Mouse (Mus musculus) heart, embryonic 13.5 days (tissue): ENCODE data around the gene Abca5. TPM values are rescaled to one million over a fixed set of nuclear protein-coding genes. Genes with fewer than 3 reads are reported as not detected.
"Not testable (repeated sequence)": the region's sequence is repeated elsewhere in the genome, so short reads cannot be mapped to it uniquely, and the experiment has no call there.

Source experiments
- ATAC-seq: fragments of 200-750 bp; cut with Nextera tagmentation; 2 replicates; pipeline ENCODE4 v1.8.0; 2017; ENCODE audit warnings: moderate TSS enrichment; ENCODE audit not compliant: insufficient number of reproducible peaks, low FRiP score, low TSS enrichment; ENCODE audit errors: extremely low read depth
- H3K27ac ChIP-seq: fragments of 300-500 bp; sonication (generic); replicated peaks from 2 replicates; pipeline ENCODE4 v1.5.1; 2015; ENCODE audit warnings: moderate library complexity, mild to moderate bottlenecking, inconsistent platforms
- H3K27me3 ChIP-seq: fragments of 300-500 bp; sonication (generic); replicated peaks from 2 replicates; pipeline ENCODE4 v1.6.1; 2015; ENCODE audit warnings: mild to moderate bottlenecking, inconsistent platforms
- H3K36me3 ChIP-seq: fragments of 300-500 bp; sonication (generic); 2 replicates; pipeline ENCODE4 v1.6.1; 2015; ENCODE audit warnings: mild to moderate bottlenecking, inconsistent platforms
- H3K4me1 ChIP-seq: fragments of 300-500 bp; sonication (generic); 2 replicates; pipeline ENCODE4 v1.6.1; 2015; ENCODE audit warnings: inconsistent platforms
- H3K4me2 ChIP-seq: fragments of 300-500 bp; sonication (generic); 2 replicates; pipeline ENCODE4 v1.6.1; 2015; ENCODE audit warnings: inconsistent platforms, mild to moderate bottlenecking, moderate library complexity
- H3K4me3 ChIP-seq: fragments of 300-500 bp; sonication (generic); 2 replicates; pipeline ENCODE4 v1.5.1; 2015; ENCODE audit warnings: moderate library complexity, mild to moderate bottlenecking, inconsistent platforms
- H3K9ac ChIP-seq: fragments of 300-500 bp; sonication (generic); 2 replicates; pipeline ENCODE4 v1.6.1; 2015; ENCODE audit warnings: inconsistent platforms, mild to moderate bottlenecking, moderate library complexity
- H3K9me3 ChIP-seq: fragments of 300-500 bp; sonication (generic); 2 replicates; pipeline ENCODE4 v1.6.1; 2016; ENCODE audit warnings: inconsistent platforms
- WGBS: fragments of 180-500 bp; shearing (Covaris S2); methylation state at CpG from one replicate; pipeline ENCODE4 v1.1.7; 2015; ENCODE audit warnings: mixed read lengths; 5-methylcytosine and 5-hydroxymethylcytosine counted together
- polyA plus RNA-seq: library from polyadenylated mRNA; unstranded; fragments of >200 nt; fragmentation: Nextera tagmentation; extraction: Ambion mirVana; gene quantifications from 2 replicates; pipeline ENCODE4 v1.2.1, GENCODE M21; 2015

Abca5 gene
- polyA plus RNA-seq, 1 experiment from 2014 or later = 1.9 TPM

DNA sequence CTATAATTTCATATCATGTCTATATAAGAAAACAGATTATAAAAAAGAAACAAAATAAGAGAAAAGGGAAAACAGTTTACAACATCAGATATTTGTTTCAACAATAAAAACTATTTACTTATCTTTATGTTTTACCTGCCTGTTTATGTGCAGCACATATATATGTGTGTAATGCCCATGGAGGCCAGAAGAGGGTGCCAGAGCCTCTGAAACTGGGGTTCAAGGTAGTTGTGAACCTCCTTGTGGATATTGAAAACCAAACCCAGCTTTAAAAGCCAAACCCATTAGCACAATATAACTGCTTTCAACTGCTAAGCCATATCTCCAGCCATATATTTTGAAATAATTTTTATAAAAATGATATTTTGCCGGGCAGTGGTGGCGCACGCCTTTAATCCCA, 27.5 kb upstream of the Abca5 start:
- 68% methylated on average over 3 of the region's 3 CpGs for WGBS

DNA sequence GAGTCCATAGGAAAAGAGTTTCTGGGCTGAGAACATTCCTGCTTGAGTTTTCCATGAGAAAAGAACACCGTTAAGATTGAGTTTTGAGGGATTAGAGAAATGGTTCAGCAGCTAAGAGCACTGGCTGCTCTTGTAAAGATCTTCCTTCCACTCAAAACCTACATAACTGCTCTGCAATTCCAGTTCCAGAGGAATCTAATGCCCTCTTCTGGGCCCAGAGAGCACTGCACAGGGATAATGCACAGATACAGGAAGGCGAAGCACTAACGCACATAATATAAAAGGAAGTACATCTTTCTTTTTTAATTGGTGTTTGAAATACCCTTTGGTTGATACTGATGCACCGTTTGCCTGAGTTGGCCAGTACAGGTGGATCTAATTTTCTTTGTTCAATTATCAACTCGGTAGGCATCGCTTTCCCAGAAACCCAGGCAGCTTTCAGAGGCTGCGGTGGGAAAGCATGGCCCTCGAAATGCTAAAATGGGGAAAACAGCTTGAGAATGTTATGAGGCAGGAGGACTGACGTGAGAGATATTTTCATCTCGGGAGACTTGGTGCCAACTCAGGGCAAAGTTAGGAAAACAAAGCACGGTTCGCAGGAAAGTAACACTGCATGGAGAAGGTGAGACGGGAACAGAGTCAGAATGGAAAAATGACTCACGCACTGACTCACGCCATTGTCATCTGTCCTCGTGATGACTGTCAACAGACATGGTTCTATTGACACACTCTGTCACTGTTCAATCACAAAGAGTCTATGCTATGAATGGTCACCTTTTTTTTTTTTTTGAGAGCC, 20.4 kb upstream of the Abca5 start:
- Histone ChIP-seq H3K4me2 (peak overlapping the region; percentile 31), H3K36me3 (no peaks in the 10 kb centered on the region), H3K4me1 (no peaks in the 10 kb centered on the region), H3K27me3 (no peaks in the 10 kb centered on the region), H3K4me3 (no peak overlapping the region), H3K9me3 (peaks cover 7% of the 10 kb centered on the region; the same call in 1 of the 2 replicates), H3K27ac (no peak overlapping the region), H3K9ac (no peak overlapping the region)
- 58% methylated on average over 16 of the region's 16 CpGs for WGBS
- ATAC-seq = no peak

More for the DNA sequence above, 27.5 kb upstream of the Abca5 start:
- H3K27ac ChIP-seq = no peak overlapping the region
- no peak overlapping the region for H3K9ac ChIP-seq
- H3K4me3 ChIP-seq = no peak overlapping the region
- H3K36me3 ChIP-seq = no peaks in the 10 kb centered on the region
- no peaks in the 10 kb centered on the region for H3K27me3 ChIP-seq
- H3K4me2 ChIP-seq = no peak overlapping the region
- H3K4me1 ChIP-seq = peaks cover 9% of the 10 kb centered on the region
- peaks cover under 1% of the 10 kb centered on the region; the same call in 1 of the 2 replicates for H3K9me3 ChIP-seq
- ATAC-seq = no peak

DNA sequence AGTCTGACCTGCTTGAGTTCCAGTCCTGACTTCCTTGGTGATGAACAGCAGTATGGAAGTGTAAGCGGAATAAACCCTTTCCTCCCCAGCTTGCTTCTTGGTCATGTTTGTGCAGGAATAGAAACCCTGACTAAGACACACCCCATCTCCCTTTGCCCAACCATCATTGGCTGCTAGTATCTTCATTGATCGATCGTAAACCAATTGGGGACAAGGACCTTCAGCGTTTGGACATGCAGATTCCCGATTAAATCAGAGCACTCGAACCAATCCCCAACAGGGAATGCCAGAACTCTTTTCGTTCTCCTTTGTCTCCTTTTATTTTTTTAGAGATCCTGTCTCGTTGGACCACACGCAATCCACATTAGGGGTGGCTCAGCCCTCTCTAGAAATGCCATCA, 17.6 kb upstream of the Abca5 start:
- H3K4me2 ChIP-seq, H3K4me1 ChIP-seq, H3K9me3 ChIP-seq, H3K27me3 ChIP-seq, H3K4me3 ChIP-seq, H3K36me3 ChIP-seq, H3K9ac ChIP-seq, H3K27ac ChIP-seq, ATAC-seq: not testable (repeated sequence)
- 69% methylated on average over 9 of the region's 9 CpGs for WGBS

GRCm38 (mm10) chr11:110354261-110354660, 16.7 kb upstream of the Abca5 start:
- Histone ChIP-seq H3K27ac (no peak overlapping the region), H3K9me3 (0 out of 2 replicates have a peak, but pooled peaks cover under 1% of the 10 kb centered on the region), H3K27me3 (no peaks in the 10 kb centered on the region), H3K4me3 (no peak overlapping the region), H3K4me2 (no peak overlapping the region), H3K9ac (no peak overlapping the region), H3K4me1 (no peaks in the 10 kb centered on the region), H3K36me3 (no peaks in the 10 kb centered on the region)
- WGBS = 68% methylated on average over 9 of the region's 9 CpGs
- ATAC-seq = no peak

DNA sequence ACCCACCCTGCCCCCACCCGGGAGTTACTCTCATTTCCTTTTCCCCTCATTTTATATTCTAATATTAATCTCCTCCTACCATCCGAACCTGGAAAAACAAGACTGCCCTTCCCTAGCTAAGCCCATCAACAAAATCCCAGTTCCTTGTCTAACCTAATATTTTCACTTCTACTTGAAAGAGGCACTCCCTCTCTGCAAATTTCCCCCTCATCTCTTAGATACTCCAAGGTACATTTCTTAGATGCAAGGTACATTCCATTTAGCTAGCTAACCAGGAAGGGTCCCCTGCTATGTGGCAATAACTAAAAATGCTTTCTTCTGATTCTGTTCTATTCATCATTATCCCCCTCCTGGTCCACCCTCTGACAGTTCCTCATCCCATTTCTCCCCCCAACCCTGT, 10.7 kb upstream of the Abca5 start:
- ATAC-seq = no peak
- Histone ChIP-seq H3K4me2 (no peak overlapping the region), H3K4me1 (no peaks in the 10 kb centered on the region), H3K36me3 (no peaks in the 10 kb centered on the region), H3K27ac (no peak overlapping the region), H3K9ac (no peak overlapping the region), H3K27me3 (no peaks in the 10 kb centered on the region), H3K9me3 (no peaks in the 10 kb centered on the region), H3K4me3 (no peak overlapping the region)
- 67% methylated on average over 2 of the region's 2 CpGs for WGBS

DNA sequence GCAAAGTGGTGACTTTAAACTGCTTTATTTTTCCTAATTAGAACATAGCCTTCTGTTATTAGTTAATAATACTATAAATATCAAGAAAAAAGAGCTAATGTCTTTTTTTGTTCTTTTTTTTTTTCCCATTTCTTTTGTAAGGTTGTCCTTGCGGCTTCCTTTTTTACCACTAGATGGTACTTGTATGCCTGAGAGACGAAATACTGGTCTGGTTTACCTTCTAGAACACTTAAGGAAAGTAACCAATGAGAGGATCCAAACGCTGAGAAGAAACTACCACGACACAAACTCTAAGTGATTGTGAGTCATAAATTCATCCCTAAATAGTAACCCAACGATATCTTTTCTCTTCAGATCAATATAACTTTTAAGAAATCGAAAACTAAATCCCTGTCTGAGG, 10.3 kb upstream of the Abca5 start:
- Histone ChIP-seq H3K4me2 (no peak overlapping the region), H3K27me3 (no peaks in the 10 kb centered on the region), H3K36me3 (no peaks in the 10 kb centered on the region), H3K4me3 (no peak overlapping the region), H3K27ac (no peak overlapping the region), H3K9ac (no peak overlapping the region), H3K9me3 (no peaks in the 10 kb centered on the region), H3K4me1 (no peaks in the 10 kb centered on the region)
- 56% methylated on average over 6 of the region's 6 CpGs for WGBS
- ATAC-seq = no peak

DNA sequence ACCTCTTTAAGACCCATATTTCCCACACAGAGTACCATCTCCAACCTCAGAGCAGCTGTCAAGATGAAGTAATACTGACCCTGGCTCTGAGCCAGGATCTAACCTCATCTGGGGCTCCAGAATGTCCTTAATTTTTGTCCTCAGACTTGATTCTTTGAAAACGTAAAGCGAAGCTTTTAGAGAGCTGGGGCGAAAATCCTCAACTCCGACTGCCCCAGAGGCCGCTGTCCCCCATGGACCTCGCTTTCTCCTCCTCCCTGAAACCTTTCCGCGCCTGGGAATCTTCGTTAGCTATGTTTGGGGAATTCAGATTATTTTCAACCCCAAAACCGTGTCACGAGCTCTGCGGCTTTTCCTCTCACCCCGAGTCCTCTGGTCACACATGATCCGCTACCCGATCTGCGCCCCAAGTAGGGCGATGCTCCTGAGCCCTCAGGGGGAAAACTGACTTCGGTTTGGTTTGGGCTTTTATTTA, 665 bp downstream of the Abca5 start:
- Histone ChIP-seq H3K9me3 (no peaks in the 10 kb centered on the region), H3K27ac (0 out of 2 replicates have a peak overlapping the region, but pooled peaks have one; percentile 32), H3K9ac (peak overlapping the region; percentile 85), H3K4me1 (peaks cover 5% of the 10 kb centered on the region), H3K27me3 (peaks cover 11% of the 10 kb centered on the region), H3K4me2 (peak overlapping the region; percentile 96), H3K4me3 (peak overlapping the region; percentile 87), H3K36me3 (no peaks in the 10 kb centered on the region)
- 1% methylated on average over 18 of the region's 18 CpGs for WGBS
- 0 out of 2 replicates have a peak, but pooled peaks have one; percentile 16 for ATAC-seq

DNA sequence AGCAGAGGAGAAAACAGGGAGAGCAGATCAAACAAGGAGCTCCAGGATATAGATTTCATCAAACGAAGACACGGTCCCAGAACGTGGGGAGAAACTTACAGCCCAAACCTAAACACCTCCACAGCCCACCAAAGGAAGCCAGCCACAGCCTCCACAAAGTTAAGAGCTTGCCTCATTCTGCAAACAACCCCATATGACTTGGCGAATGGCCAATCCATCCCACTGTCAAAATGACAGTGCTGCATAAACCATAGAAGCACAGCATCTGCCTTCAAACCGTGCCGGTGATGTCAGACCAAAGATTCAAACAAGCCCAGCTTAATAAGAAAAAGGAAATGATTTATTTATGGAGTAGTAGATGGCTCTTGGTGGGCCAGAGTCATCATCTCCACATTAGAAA, 7.4 kb downstream of the Abca5 start:
- Histone ChIP-seq H3K4me2 (no peak overlapping the region), H3K27ac (no peak overlapping the region), H3K4me3 (no peak overlapping the region), H3K36me3 (no peaks in the 10 kb centered on the region), H3K9me3 (no peaks in the 10 kb centered on the region), H3K4me1 (peaks cover 5% of the 10 kb centered on the region; the same call in 1 of the 2 replicates), H3K27me3 (peaks cover 5% of the 10 kb centered on the region; the same call in 1 of the 2 replicates), H3K9ac (no peak overlapping the region)
- 69% methylated on average over 6 of the region's 6 CpGs for WGBS
- no peak for ATAC-seq

GRCm38 (mm10) chr11:110322266-110322665, 15.2 kb downstream of the Abca5 start:
- WGBS = 85% methylated on average over 8 of the region's 8 CpGs
- H3K27me3 ChIP-seq = no peaks in the 10 kb centered on the region
- no peak for ATAC-seq

DNA sequence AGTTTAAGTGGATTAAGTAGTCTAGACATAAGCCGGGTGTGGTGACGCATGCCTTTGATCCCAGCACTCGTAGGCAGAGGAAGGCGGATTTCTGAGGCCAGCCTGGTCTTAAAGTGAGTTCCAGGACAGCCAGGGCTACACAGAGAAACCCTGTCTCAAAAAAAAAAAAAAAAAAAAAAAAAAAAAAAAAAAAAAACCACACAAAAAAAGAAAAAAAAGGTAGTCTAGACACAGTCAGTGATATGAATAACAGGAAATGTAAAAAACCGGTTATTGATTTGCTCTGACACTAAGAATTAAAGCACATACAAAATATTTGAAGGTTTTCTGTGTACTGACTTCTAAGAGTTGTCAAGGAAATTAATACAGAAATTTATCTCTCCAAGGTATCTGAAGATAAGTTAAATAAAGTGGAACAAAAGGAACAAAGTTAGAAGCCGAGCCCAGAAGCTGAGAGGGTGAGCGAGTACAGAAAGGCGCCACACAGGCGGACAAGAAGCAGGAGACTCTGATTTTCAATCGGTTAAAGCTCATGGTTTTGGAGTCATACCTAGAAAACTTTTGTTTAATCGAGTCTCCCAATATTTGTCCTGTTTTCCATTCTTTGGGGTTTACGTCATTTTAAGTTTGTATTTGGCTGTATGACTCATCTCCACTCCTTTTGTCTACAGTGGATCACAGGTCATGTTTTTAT, 30.9 kb downstream of the Abca5 start:
- Histone ChIP-seq H3K27me3 (no peaks in the 10 kb centered on the region), H3K36me3 (no peaks in the 10 kb centered on the region), H3K9ac (no peak overlapping the region), H3K4me3 (no peak overlapping the region), H3K4me1 (no peaks in the 10 kb centered on the region), H3K27ac (no peak overlapping the region), H3K4me2 (no peak overlapping the region), H3K9me3 (no peaks in the 10 kb centered on the region)
- no peak for ATAC-seq
- 79% methylated on average over 12 of the region's 12 CpGs for WGBS

More at GRCm38 (mm10) chr11:110322266-110322665, 15.2 kb downstream of the Abca5 start:
- no peak overlapping the region for H3K9ac ChIP-seq
- no peak overlapping the region for H3K4me3 ChIP-seq
- no peak overlapping the region for H3K27ac ChIP-seq
- no peaks in the 10 kb centered on the region for H3K9me3 ChIP-seq
- H3K4me1 ChIP-seq = no peaks in the 10 kb centered on the region
- no peaks in the 10 kb centered on the region for H3K36me3 ChIP-seq
- H3K4me2 ChIP-seq = no peak overlapping the region

DNA sequence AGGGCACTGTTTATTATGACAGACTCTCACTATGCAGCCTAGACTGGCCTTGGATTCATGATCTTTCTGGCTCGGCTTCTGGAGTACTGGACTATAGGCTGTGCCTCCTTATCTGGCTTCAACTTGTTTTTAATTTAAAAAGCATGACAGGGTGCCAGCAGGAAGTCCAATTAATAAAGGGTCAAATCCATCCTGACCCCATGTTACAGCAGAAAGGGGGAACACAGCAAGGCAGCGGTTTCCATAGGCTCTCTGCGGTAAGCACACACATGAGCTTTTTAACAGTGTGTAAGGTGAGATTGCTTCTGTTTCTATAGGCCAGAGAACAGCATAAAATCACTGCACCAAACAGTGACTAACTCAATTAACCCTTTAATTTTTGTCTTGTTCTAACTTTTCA, 34.1 kb downstream of the Abca5 start:
- H3K4me2 ChIP-seq = no peak overlapping the region
- no peaks in the 10 kb centered on the region for H3K36me3 ChIP-seq
- H3K4me1 ChIP-seq = no peaks in the 10 kb centered on the region
- 68% methylated on average over 3 of the region's 3 CpGs for WGBS
- H3K9me3 ChIP-seq = no peaks in the 10 kb centered on the region
- no peak overlapping the region for H3K27ac ChIP-seq
- no peak overlapping the region for H3K4me3 ChIP-seq
- H3K9ac ChIP-seq = no peak overlapping the region
- no peak for ATAC-seq
- H3K27me3 ChIP-seq = no peaks in the 10 kb centered on the region
